Mouse (Mus musculus) forelimb bud, embryonic 11.5 days (tissue): ENCODE measurements around the gene Wdr18.
A peak's percentile ranks its signal among the peaks of the same experiment; 100 is the strongest.

Source experiments
- DNase-seq: peaks from one replicate; pipeline ENCODE4 v3.0.0-alpha.2; 2012; ENCODE audit warnings: low read depth, low spot score

Wdr18 gene

GRCm38 (mm10) chr10:79997034-79997760, 37.2 kb downstream of the Wdr18 start:
- DNase-seq: peak; percentile 93

- no peak for DNase-seq
These were observed 37.9 kb downstream of the Wdr18 start for GRCm38 (mm10) chr10:79997819-79998218.

- DNase-seq: no peak
These were observed 42.0 kb downstream of the Wdr18 start for GRCm38 (mm10) chr10:80001945-80002344.

GRCm38 (mm10) chr10:80002829-80003228, 42.9 kb downstream of the Wdr18 start:
- DNase-seq: no peak

- DNase-seq: no peak
These were observed 43.7 kb downstream of the Wdr18 start for GRCm38 (mm10) chr10:80003374-80004232.

GRCm38 (mm10) chr10:80004233-80004705, 44.3 kb downstream of the Wdr18 start:
- DNase-seq: no peak

- no peak for DNase-seq
These were observed 51.8 kb downstream of the Wdr18 start for GRCm38 (mm10) chr10:80011740-80012139.

GRCm38 (mm10) chr10:80013609-80014008, 53.7 kb downstream of the Wdr18 start:
- no peak for DNase-seq

GRCm38 (mm10) chr10:80014484-80015290, 54.7 kb downstream of the Wdr18 start:
- DNase-seq: no peak

GRCm38 (mm10) chr10:80015583-80015982, 55.6 kb downstream of the Wdr18 start:
- DNase-seq: no peak

- no peak for DNase-seq
These were observed 56.6 kb downstream of the Wdr18 start, which contains the start of gene Arhgap45 for GRCm38 (mm10) chr10:80016511-80016910. Gene Arhgap45, plus strand, starts transcription at chr10:80016653.

- DNase-seq: no peak
These were observed 57.0 kb downstream of the Wdr18 start for GRCm38 (mm10) chr10:80016931-80017330.

- no peak for DNase-seq
These were observed 57.4 kb downstream of the Wdr18 start for GRCm38 (mm10) chr10:80017361-80017760.

- no peak for DNase-seq
These were observed 57.8 kb downstream of the Wdr18 start for GRCm38 (mm10) chr10:80017771-80018170.

GRCm38 (mm10) chr10:80018739-80019297, 58.9 kb downstream of the Wdr18 start:
- no peak for DNase-seq

GRCm38 (mm10) chr10:80019471-80020131, 59.6 kb downstream of the Wdr18 start:
- DNase-seq: peak; percentile 59
